Mouse (Mus musculus): ENCODE data around the gene A630095N17Rik. TPM values are rescaled to one million over a fixed set of nuclear protein-coding genes. Genes with fewer than 3 reads are reported as not detected.

The A630095N17Rik gene
- polyA plus RNA-seq, 1 experiment from 2014 or later, result not detected

DNA sequence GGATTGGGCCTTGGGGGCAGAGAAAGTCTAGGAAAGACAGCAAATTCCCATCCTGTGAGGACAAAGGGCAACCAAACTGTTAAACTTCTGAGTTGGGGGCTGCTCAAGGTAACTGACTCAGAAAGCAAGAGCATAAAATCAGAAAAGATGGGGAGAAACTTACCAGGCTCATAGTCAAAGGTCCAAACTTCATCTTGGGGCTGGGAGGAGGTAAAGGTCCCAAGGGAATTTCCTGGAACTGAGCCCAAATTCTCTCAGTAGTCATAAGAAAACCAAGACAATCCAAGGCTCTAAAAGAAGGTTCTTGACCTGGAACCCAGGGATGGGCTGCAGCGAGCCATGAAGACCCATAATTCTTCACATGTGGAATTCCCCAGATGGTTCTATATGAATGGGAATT is 30.7 kb downstream of the A630095N17Rik start:
- 77% methylated on average over 1 of the region's 1 CpGs for WGBS
- Histone ChIP-seq H3K4me3 (no peak overlapping the region), H3K27me3 (no peaks in the 10 kb centered on the region), H3K9me3 (no peaks in the 10 kb centered on the region), H3K4me1 (replicated peaks) (no peaks in the 10 kb centered on the region), H3K27ac (no peak overlapping the region), H3K9ac (no peak overlapping the region), H3K4me2 (no peak overlapping the region), H3K36me3 (peaks cover 47% of the 10 kb centered on the region)
- no peak for ATAC-seq (ENCODE audit: low FRiP score)

DNA sequence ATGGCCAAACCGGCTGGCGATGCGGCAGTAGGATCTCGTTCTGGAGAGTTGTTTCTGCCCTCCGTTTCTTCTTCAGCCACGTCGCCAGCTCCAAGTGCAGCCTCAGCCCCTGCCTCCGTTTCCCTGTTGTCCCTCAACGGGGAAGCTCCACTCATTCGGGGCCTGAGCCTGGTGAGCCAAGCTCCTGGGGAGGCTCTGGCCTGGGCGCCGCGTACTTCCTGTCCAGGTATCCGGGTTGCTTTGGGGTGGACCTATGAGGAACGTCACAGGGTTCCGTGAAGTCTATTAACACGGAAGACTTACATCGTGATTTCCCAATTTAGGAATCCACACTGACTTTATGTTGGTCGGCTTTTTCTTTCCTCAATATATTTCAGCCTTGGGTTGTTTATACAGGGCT is 39.5 kb downstream of the A630095N17Rik start:
- Histone ChIP-seq H3K9ac (peak overlapping the region; percentile 85), H3K9me3 (no peaks in the 10 kb centered on the region), H3K4me3 (peak overlapping the region; percentile 78), H3K36me3 (peaks cover 52% of the 10 kb centered on the region), H3K4me1 (replicated peaks) (peaks cover 27% of the 10 kb centered on the region), H3K27ac (peak overlapping the region; percentile 96), H3K27me3 (no peaks in the 10 kb centered on the region), H3K4me2 (peak overlapping the region; percentile 94)
- WGBS, result under 1% methylated on average over 19 of the region's 19 CpGs
- peak; percentile 4; the same call in 1 of the 2 replicates for ATAC-seq (ENCODE audit: low FRiP score)

DNA sequence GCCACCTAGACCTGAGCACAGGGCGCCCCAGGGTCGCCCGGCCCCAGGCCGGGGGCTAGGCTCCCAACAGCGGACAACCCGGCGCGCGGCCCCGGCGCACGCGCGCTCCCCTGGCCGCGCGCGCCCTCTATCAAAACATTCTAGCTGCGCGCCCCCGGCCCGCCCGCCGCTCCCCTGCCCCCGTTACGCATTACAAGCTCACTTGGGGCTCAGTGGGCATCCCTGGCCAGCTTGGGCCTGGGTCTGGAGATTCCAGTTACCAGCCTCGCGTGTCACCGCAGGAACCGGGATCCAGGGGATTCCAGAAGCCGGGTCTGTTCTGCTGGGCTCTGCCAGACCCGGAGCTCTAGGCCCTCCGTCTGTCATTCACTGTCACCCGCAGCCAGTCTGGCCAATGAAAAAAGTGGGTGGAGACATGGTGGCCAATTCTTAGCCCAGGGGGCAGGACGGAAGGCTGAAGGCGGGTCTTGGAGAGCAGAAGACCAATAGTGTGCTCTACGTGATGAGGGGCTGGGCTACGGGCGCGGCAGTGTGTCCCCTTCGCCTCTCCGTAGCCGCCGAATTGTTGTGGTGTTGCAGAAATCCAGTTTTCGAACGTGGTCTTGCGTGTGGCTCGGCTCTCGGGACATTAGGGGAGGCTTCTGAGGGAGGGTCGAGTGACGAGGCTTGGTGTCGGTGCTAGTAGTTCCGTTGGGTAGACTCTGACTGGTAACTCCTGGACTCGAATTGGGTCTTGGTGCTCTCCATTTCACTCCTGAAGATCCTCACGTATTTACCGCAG is 40.1 kb downstream of the A630095N17Rik start, which contains the start of the genes Ankzf1 and Atg9a:
Gene Ankzf1 (plus strand): TSS at position 530 of the 781 bp plus-strand sequence.
Gene Atg9a (minus strand): TSS at position 575 of the 781 bp plus-strand sequence.
- Histone ChIP-seq H3K4me2 (peak within 1 kb of the TSS; percentile 94), H3K27me3 (no peaks in the 10 kb centered on the region), H3K9ac (peak within 1 kb of the TSS; percentile 93), H3K4me1 (replicated peaks) (peaks cover 27% of the 10 kb centered on the region), H3K27ac (peak within 1 kb of the TSS; percentile 96), H3K4me3 (peak within 1 kb of the TSS; percentile 78), H3K9me3 (no peaks in the 10 kb centered on the region), H3K36me3 (peaks cover 52% of the 10 kb centered on the region)
- under 1% methylated on average over 55 of the region's 56 CpGs for WGBS
- peak; percentile 99 for ATAC-seq (ENCODE audit: low FRiP score)

DNA sequence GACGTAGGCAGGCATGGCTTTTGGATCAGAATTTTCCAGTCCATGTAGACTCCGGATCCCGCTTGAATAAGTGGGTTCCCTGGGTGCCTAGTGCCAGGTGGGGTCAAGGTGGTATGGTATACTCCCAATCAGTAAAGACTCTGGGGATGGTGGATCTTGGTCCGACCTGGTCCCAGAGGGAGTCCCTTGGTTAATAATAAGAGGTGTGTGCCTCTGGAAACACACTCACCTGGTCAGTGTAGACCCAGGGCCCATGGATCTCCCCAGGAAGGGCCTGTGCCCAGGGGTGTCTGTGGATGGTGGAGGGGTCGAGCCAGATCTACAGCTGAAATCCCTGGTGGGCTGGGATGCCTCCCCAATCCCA is 40.7 kb downstream of the A630095N17Rik start:
- Histone ChIP-seq H3K36me3 (peaks cover 52% of the 10 kb centered on the region), H3K27me3 (no peaks in the 10 kb centered on the region), H3K4me3 (peak overlapping the region; percentile 78), H3K4me2 (peak overlapping the region; percentile 92), H3K9me3 (no peaks in the 10 kb centered on the region), H3K4me1 (replicated peaks) (peaks cover 27% of the 10 kb centered on the region), H3K9ac (peak overlapping the region; percentile 93), H3K27ac (peak overlapping the region; percentile 96)
- WGBS, result 48% methylated on average over 5 of the region's 5 CpGs
- ATAC-seq (ENCODE audit: low FRiP score), result no peak

DNA sequence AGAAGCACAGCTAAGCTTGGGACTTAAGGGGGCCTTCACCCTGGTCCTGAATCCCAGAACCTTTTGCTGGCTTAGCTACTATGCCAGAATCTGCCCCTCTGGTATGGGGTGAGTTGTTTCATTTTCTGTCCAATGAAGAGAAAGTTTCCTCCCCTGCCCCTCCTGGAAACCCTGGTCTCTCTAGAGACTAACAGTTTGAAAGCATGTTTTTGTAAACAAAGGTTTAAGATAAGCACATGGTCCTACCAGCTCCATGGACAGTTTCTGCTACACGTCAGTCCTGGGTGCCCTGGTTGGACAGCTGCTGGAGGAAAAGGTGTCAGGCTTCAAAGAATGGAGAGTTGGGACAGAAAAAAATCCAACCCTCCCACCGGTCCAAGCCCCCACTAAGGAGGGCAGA is 41.3 kb downstream of the A630095N17Rik start:
- WGBS, result 80% methylated on average over 2 of the region's 2 CpGs
- Histone ChIP-seq H3K9me3 (no peaks in the 10 kb centered on the region), H3K4me3 (peak overlapping the region; percentile 78), H3K27me3 (no peaks in the 10 kb centered on the region), H3K36me3 (peaks cover 52% of the 10 kb centered on the region), H3K27ac (no peak overlapping the region), H3K4me1 (replicated peaks) (peaks cover 27% of the 10 kb centered on the region), H3K4me2 (peak overlapping the region; percentile 92), H3K9ac (peak overlapping the region; percentile 93)
- ATAC-seq (ENCODE audit: low FRiP score), result no peak

DNA sequence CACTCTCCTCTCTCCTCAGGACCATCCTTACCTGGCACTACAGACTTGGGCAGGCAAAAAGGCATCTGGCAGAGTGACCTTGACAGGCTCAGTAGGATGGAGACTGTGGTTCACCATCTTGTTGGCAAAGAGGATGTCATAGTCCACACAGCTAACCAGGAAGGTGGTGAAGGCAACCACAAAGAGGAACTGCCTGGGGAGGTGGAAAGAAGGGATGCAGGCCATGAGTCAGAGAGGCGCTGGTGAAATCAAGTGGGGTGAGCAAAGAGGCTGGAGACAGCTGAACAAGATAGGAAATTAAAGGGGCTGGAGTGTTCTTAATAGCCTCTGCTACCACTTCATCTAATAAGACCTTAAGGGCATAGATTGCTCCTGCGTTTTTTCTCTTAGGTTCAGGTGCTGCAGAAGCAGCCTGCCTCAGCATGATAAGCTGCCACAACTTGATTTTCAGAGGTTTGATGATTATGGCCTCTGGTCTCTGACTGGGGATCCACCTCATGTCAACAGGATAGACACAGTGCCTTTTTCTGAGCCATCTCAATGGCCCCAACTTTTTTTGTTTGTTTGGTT is 43.9 kb downstream of the A630095N17Rik start:
- Histone ChIP-seq H3K27ac (no peak overlapping the region), H3K9me3 (no peaks in the 10 kb centered on the region), H3K4me1 (replicated peaks) (peaks cover 19% of the 10 kb centered on the region), H3K4me2 (no peak overlapping the region), H3K9ac (no peak overlapping the region), H3K36me3 (peaks cover 68% of the 10 kb centered on the region), H3K27me3 (no peaks in the 10 kb centered on the region), H3K4me3 (no peak overlapping the region)
- WGBS, result 93% methylated on average over 2 of the region's 2 CpGs
- ATAC-seq (ENCODE audit: low FRiP score), result no peak

DNA sequence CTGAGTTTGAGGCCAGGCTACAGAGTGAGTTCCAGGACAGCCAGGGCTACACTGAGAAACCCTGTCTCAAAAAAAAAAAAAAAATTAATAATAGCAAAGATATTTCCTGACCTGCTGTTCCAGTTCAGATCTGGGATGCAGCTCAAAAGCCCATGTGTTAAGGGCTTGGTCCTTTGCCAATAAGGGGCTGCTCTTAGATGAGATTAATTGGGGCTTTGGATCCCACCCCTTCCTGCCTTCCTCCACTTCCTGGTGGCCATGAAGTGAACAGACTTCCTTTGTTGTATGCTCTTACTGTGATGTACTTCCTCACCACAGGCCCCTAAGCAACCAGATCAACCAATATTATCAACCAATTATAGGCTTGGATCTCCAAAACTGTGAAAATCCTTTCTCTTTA is 44.8 kb downstream of the A630095N17Rik start:
- no peak overlapping the region for H3K27ac ChIP-seq
- H3K9me3 ChIP-seq, result no peaks in the 10 kb centered on the region
- H3K4me1 ChIP-seq (replicated peaks), result peaks cover 15% of the 10 kb centered on the region
- no peak overlapping the region for H3K9ac ChIP-seq
- peaks cover 76% of the 10 kb centered on the region for H3K36me3 ChIP-seq
- no peak overlapping the region for H3K4me2 ChIP-seq
- H3K27me3 ChIP-seq, result no peaks in the 10 kb centered on the region
- no peak overlapping the region for H3K4me3 ChIP-seq
- ATAC-seq (ENCODE audit: low FRiP score), result no peak

DNA sequence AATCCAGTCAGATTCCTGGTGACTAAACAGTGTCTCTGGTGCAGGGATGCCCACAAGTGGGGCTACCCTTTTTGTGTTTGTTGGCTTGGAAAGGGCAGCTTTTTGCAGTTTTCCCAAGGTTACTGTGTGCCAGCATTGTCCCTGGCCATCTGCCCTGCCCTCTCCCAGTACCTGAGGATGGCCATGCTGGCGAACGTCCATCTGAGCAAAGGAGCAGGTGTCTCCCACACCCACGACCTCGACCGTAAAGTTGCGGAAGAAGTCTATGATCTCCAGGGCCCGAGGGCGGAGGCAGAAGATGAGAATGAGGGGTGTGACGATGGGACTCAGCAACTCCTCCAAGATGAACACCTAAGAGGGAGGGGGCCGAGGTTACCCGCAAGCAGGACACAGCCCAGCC is 46.4 kb downstream of the A630095N17Rik start:
- WGBS, result 95% methylated on average over 11 of the region's 11 CpGs
- no peak overlapping the region for H3K4me3 ChIP-seq
- no peak overlapping the region for H3K9ac ChIP-seq
- H3K9me3 ChIP-seq, result no peaks in the 10 kb centered on the region
- no peak for ATAC-seq (ENCODE audit: low FRiP score)
- no peak overlapping the region for H3K27ac ChIP-seq
- peaks cover 13% of the 10 kb centered on the region for H3K4me1 ChIP-seq (replicated peaks)
- peaks cover 89% of the 10 kb centered on the region for H3K36me3 ChIP-seq
- H3K27me3 ChIP-seq, result no peaks in the 10 kb centered on the region
- no peak overlapping the region for H3K4me2 ChIP-seq

DNA sequence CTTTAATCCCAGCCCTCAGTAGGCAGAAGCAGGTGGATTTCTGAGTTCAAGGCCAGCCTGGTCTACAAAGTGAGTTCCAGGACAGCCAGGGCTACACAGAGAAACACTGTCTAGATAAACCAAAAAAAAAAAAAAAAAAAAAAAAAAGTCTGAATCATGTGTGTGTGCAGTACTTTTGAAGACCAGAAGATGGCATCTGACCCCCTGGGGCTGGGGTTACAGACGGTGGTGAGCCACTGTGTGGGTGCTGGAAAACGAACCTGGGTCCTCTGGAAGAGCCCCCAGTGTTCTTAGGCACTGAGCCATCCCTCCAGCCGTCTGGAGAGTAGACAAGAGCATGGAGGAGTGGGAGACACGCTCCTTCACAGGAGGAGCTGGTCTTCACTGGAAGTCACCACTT is 49.7 kb downstream of the A630095N17Rik start:
- Histone ChIP-seq H3K27me3 (no peaks in the 10 kb centered on the region), H3K9ac (no peak overlapping the region), H3K4me1 (replicated peaks) (peaks cover 30% of the 10 kb centered on the region), H3K36me3 (peaks cover 70% of the 10 kb centered on the region), H3K4me3 (no peak overlapping the region), H3K9me3 (no peaks in the 10 kb centered on the region), H3K4me2 (no peak overlapping the region), H3K27ac (no peak overlapping the region)
- 73% methylated on average over 4 of the region's 4 CpGs for WGBS
- no peak for ATAC-seq (ENCODE audit: low FRiP score)

DNA sequence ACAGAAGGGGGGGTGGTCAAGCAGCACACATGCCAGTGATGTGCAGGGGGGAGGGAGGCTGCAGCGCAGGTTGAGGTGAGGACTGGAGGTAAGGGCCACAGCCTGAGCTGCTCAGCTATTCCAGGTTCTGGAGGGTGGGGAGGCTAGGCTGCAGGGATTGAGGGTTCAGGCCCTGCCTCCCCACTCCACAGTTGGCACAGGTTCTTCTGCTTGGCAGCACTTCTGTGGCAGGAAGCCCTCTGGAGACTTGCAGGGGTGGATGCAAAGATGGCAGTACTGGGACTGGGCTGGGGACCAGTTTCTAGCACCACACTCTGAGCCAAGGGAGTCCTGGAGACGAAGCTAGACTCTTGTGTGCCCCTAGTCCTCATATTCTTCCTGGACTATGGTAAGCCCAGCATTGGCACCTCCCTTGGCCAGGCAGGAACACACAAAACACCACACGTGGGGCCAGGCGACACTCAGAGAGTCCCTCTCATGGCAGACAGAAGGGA is 50.5 kb downstream of the A630095N17Rik start:
- Histone ChIP-seq H3K4me3 (no peak overlapping the region), H3K27me3 (no peaks in the 10 kb centered on the region), H3K27ac (no peak overlapping the region), H3K4me2 (no peak overlapping the region), H3K4me1 (replicated peaks) (peaks cover 30% of the 10 kb centered on the region), H3K9me3 (no peaks in the 10 kb centered on the region), H3K36me3 (peaks cover 69% of the 10 kb centered on the region), H3K9ac (no peak overlapping the region)
- ATAC-seq (ENCODE audit: low FRiP score), result no peak
- 83% methylated on average over 4 of the region's 4 CpGs for WGBS

DNA sequence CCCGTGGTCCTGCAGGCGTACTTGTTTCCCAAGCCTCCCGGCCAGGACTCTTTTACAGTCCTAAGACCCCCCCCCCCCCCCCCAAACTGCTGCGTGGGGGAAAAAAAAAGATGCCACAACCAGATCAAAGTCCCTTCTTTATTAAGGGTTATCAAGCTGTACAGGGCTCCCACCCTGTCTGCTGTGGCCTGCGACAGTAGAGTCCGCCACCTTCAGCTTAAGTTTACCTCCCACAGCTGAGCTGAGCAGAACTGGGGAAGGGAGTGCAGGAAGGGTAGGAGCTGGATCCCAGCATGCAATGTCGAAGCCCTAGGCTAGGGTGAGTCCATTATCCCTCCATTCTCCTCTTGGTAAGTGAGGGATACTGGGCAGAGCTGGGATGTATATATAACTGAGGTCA is 51.2 kb downstream of the A630095N17Rik start:
- ATAC-seq (ENCODE audit: low FRiP score), result no peak
- Histone ChIP-seq H3K4me1 (replicated peaks) (peaks cover 30% of the 10 kb centered on the region), H3K9me3 (no peaks in the 10 kb centered on the region), H3K4me2 (peak overlapping the region; percentile 100), H3K4me3 (peak overlapping the region; percentile 59), H3K27me3 (no peaks in the 10 kb centered on the region), H3K27ac (no peak overlapping the region), H3K36me3 (peaks cover 69% of the 10 kb centered on the region), H3K9ac (no peak overlapping the region)
- WGBS, result 49% methylated on average over 6 of the region's 7 CpGs

DNA sequence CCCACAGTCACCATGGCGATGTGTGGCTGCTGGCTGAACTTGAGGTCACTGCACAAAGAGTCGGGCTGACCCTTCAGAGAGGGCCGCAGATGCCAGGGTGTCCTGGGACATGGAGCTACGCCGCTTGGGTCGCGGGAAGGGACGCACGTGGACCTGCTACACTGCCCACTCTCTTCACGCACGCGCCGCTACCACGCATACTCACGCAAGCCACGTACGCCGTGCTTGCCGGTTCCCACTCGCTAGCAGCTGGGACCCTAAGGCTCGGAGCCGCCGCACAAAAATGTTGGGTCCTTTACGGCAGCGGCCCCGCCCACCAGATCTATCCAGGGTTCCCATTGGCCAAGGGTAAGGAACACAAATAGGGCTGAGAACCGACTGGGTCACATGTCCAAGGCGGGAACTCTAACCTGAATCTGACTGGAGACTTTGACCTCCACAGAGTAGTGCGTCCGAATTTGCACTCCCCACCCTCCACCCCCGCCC is 51.8 kb downstream of the A630095N17Rik start, which contains the start of gene Abcb6:
Gene Abcb6 (minus strand): TSS at position 288 of the 486 bp plus-strand sequence.
- Histone ChIP-seq H3K4me3 (peak within 1 kb of the TSS; percentile 59), H3K9me3 (no peaks in the 10 kb centered on the region), H3K4me1 (replicated peaks) (peaks cover 30% of the 10 kb centered on the region), H3K4me2 (peak within 1 kb of the TSS; percentile 100), H3K27ac (peak within 1 kb of the TSS; percentile 81), H3K27me3 (no peaks in the 10 kb centered on the region), H3K9ac (peak within 1 kb of the TSS; percentile 84), H3K36me3 (peaks cover 69% of the 10 kb centered on the region)
- under 1% methylated on average over 31 of the region's 31 CpGs for WGBS
- peak; percentile 91 for ATAC-seq (ENCODE audit: low FRiP score)
